26 mouse cellular contexts compared by ENCODE assay signal in the genomic region with DNA sequence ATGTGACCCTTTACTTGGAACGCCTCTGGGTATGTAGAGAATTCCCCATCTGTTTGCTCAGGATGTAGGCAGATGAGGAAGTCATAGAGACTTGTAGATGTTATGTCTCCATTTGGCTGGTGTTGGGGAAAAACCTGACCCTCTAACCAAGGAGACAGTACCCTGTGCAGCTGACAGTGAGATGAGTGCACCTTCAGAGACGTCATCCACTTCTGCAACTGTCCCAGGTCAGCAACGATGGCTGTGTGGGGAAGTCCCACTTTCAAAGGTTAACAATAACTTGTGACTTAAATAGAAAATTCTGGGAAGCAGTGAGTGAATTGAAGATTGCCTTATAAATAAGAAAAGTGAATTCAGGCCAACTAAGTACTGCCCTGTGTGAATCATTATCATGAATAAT. TPM values are rescaled to one million over a fixed set of nuclear protein-coding genes. Genes with fewer than 3 reads are reported as not detected.
A peak's percentile ranks its signal among the peaks of the same experiment; 100 is the strongest.
DNase-seq lines count a peak whose midpoint lies in the region; ATAC-seq and TF ChIP-seq lines count a peak whose summit lies in the region.
"Had no signal": no experiment of that assay in that cellular context is flagged by ENCODE, and none has a peak within 500 bp of the region (broad histone marks: within the 10 kb centered on the region; RNA-seq: fewer than 3 reads in every experiment).

No protein-coding gene starts in this region.

- H3K4me1 ChIP-seq in CH12.LX (ENCODE audit: control insufficient read depth in 1 of 2, insufficient read depth in 2 of 2): peaks cover 38 to 68% of the 10 kb centered on the region in 2 experiments
- no peaks in the 10 kb centered on the region for H3K4me1 ChIP-seq in lung, adult 2 months (ENCODE audit: control insufficient read depth, insufficient read depth, low read length)
- no peaks in the 10 kb centered on the region for H3K4me1 ChIP-seq in liver, embryonic 11.5 days (replicated peaks; ENCODE audit: control insufficient read depth, insufficient read depth, low read length)
- H3K4me1 ChIP-seq: embryonic facial prominence, embryonic 13.5 days; embryonic facial prominence, embryonic 15.5 days; forebrain, embryonic 10.5 days; forebrain, embryonic 12.5 days had no signal

- DNase-seq in gastrocnemius, adult 2 months: no peak
- DNase-seq in gastrocnemius, adult 18-20 months (ENCODE audit: low spot score): no peak
- DNase-seq in CH12.LX (ENCODE audit: extremely low read depth): peak; percentile 90
- DNase-seq in induced T-regulatory cell, adult 2 months (ENCODE audit: low read depth): peak; percentile 24
- peak; percentile 3 for DNase-seq in splenic B cell, adult 2 months (ENCODE audit: low read depth, low spot score)
- DNase-seq in lung, adult 2 months: no peak
- DNase-seq in liver, embryonic 11.5 days (ENCODE audit: low spot score): no peak
- DNase-seq in heart, adult 9 months (ENCODE audit: low spot score in 2 of 2): no peak
- DNase-seq: adrenal gland, adult 2 months; adrenal gland, postnatal 10 days; adrenal gland, postnatal 25 days; B cell, adult 2 months; cerebellum, adult 11 months; cerebellum, adult 18-20 months; cerebellum, adult 8-10 months; cerebellum, adult 9-11 months; cerebellum, postnatal 14 days; cerebellum, postnatal 36 days; embryo, embryonic 11 days had no signal

- ATAC-seq in liver, embryonic 11.5 days (replicated peaks; ENCODE audit: low FRiP score): no peak
- ATAC-seq: forebrain, embryonic 14.5 days; forebrain, embryonic 16.5 days had no signal

- in situ Hi-C loops in CH12.LX (cut with MboI; ENCODE audit: low pct_ligation_motif_present, low pct_unique_long_range_greater_than_20kb, low sequenced_read_pairs): no loop called here

- H3K4me2 ChIP-seq in CH12.LX (ENCODE audit: insufficient read depth, low read depth, poor library complexity, severe bottlenecking): no peak overlapping the region
- H3K4me2 ChIP-seq in liver, embryonic 11.5 days: no peak overlapping the region
- H3K4me2 ChIP-seq: embryonic facial prominence, embryonic 13.5 days; embryonic facial prominence, embryonic 15.5 days; forebrain, embryonic 12.5 days had no signal

- no peak for TF ChIP-seq CTCF in gastrocnemius, adult 2 months (IDR thresholded peaks at IDR 0.05)
- no peak for TF ChIP-seq CTCF in CH12.LX (conservative IDR thresholded peaks at IDR 0.05 in 1 of 2, IDR thresholded peaks at IDR 0.05 in 1 of 2; ENCODE audit: low read depth in 2 of 2, low read length in 2 of 2)
- no peak for TF ChIP-seq CTCF in lung, adult 2 months (IDR thresholded peaks at IDR 0.05; ENCODE audit: insufficient read depth, low read length)

- 64% methylated on average over 3 of the region's 3 CpGs for WGBS in lung, adult 2 months
- 74% methylated on average over 3 of the region's 3 CpGs for WGBS in liver, embryonic 11.5 days

- peak overlapping the region; percentile 74 for H3K27ac ChIP-seq in gastrocnemius, adult 2 months
- peak overlapping the region; percentile 89 for H3K27ac ChIP-seq in CH12.LX (ENCODE audit: insufficient read depth, low read depth)
- H3K27ac ChIP-seq in liver, embryonic 11.5 days (ENCODE audit: low read depth, low read length): no peak overlapping the region
- H3K27ac ChIP-seq: embryonic facial prominence, embryonic 13.5 days; embryonic facial prominence, embryonic 15.5 days; forebrain, embryonic 10.5 days; forebrain, embryonic 12.5 days had no signal

- H3K79me2 ChIP-seq in CH12.LX (replicated peaks; ENCODE audit: control insufficient read depth, extremely low read depth, insufficient read depth, poor library complexity, severe bottlenecking): no peaks in the 10 kb centered on the region

- TF ChIP-seq RAD21 in CH12.LX (IDR thresholded peaks at IDR 0.05; ENCODE audit: low read depth, low read length): peak; percentile 14

- TF ChIP-seq EP300 in CH12.LX (IDR thresholded peaks at IDR 0.05; ENCODE audit: low read length): peak; percentile 88

- no peaks in the 10 kb centered on the region for H3K9me3 ChIP-seq in CH12.LX (replicated peaks; ENCODE audit: low read length)
- H3K9me3 ChIP-seq in liver, embryonic 11.5 days (ENCODE audit: control insufficient read depth, low read length): no peaks in the 10 kb centered on the region
- H3K9me3 ChIP-seq: embryonic facial prominence, embryonic 13.5 days; embryonic facial prominence, embryonic 15.5 days; forebrain, embryonic 10.5 days; forebrain, embryonic 12.5 days had no signal

- H3K36me3 ChIP-seq in CH12.LX (replicated peaks in 1 of 2; ENCODE audit: control insufficient read depth in 1 of 2, insufficient read depth in 1 of 2, low read length in 1 of 2): peaks cover 2 to 15% of the 10 kb centered on the region in 2 experiments
- H3K36me3 ChIP-seq in splenic B cell, adult 2 months (ENCODE audit: control insufficient read depth, insufficient read depth, low read length, poor library complexity, severe bottlenecking): no peaks in the 10 kb centered on the region
- no peaks in the 10 kb centered on the region for H3K36me3 ChIP-seq in liver, embryonic 11.5 days (ENCODE audit: control insufficient read depth, insufficient read depth, low read length)
- H3K36me3 ChIP-seq: embryonic facial prominence, embryonic 13.5 days; embryonic facial prominence, embryonic 15.5 days; forebrain, embryonic 10.5 days; forebrain, embryonic 12.5 days had no signal

- H3K4me3 ChIP-seq in gastrocnemius, adult 2 months: no peak overlapping the region
- no peak overlapping the region for H3K4me3 ChIP-seq in CH12.LX (replicated peaks in 1 of 3; ENCODE audit: low read depth in 2 of 3, low read length in 2 of 3, poor library complexity in 1 of 3)
- no peak overlapping the region for H3K4me3 ChIP-seq in lung, adult 2 months (replicated peaks; ENCODE audit: extremely low read depth, low read depth, low read length)
- H3K4me3 ChIP-seq in liver, embryonic 11.5 days (ENCODE audit: low read depth, low read length): no peak overlapping the region
- H3K4me3 ChIP-seq: embryonic facial prominence, embryonic 13.5 days; embryonic facial prominence, embryonic 15.5 days; erythroblast, embryonic 14.5 days; forebrain, embryonic 10.5 days; forebrain, embryonic 12.5 days had no signal

- dilution Hi-C loops in CH12.LX (cut with MboI; ENCODE audit: extremely low pct_ligation_motif_present, extremely low pct_unique_long_range_greater_than_20kb, low sequenced_read_pairs): no loop called here

- intact Hi-C loops in gastrocnemius, adult 2 months (cut with DNase I): no loop called here

- H3K9ac ChIP-seq in CH12.LX (ENCODE audit: insufficient read depth, low read depth): no peak overlapping the region
- H3K9ac ChIP-seq in liver, embryonic 11.5 days (ENCODE audit: low read depth, low read length): no peak overlapping the region
- H3K9ac ChIP-seq: embryonic facial prominence, embryonic 13.5 days; embryonic facial prominence, embryonic 15.5 days; forebrain, embryonic 12.5 days had no signal

- TF ChIP-seq POLR2A in CH12.LX (IDR thresholded peaks at IDR 0.05; ENCODE audit: low read depth, low read length): no peak
- no peak for TF ChIP-seq POLR2A in lung, adult 2 months (IDR thresholded peaks at IDR 0.05; ENCODE audit: borderline replicate concordance, extremely low read depth, low read depth, low read length)

- H3K27me3 ChIP-seq in CH12.LX (replicated peaks): no peaks in the 10 kb centered on the region
- H3K27me3 ChIP-seq in splenic B cell, adult 2 months (ENCODE audit: control insufficient read depth, insufficient read depth, low read length, poor library complexity, severe bottlenecking): no peaks in the 10 kb centered on the region
- H3K27me3 ChIP-seq in liver, embryonic 11.5 days (replicated peaks; ENCODE audit: control insufficient read depth, insufficient read depth, low read length): no peaks in the 10 kb centered on the region
- H3K27me3 ChIP-seq: embryonic facial prominence, embryonic 13.5 days; embryonic facial prominence, embryonic 15.5 days; forebrain, embryonic 12.5 days had no signal

TF ChIP-seq in CH12.LX, 34 proteins besides CTCF, POLR2A, EP300 and RAD21 (continues in another document):
- TF ChIP-seq IRF4 (IDR thresholded peaks at IDR 0.05; ENCODE audit: low read depth, low read length): peak; percentile 83
- peak; percentile 46; the same call in 1 of the 2 replicates for TF ChIP-seq CHD2 (IDR thresholded peaks at IDR 0.05; ENCODE audit: low read length)
- peak; percentile 24; the same call in 1 of the 2 replicates for TF ChIP-seq ELF1 (IDR thresholded peaks at IDR 0.05; ENCODE audit: low read depth, low read length)
- TF ChIP-seq MEF2A (IDR thresholded peaks at IDR 0.05; ENCODE audit: borderline replicate concordance, low read depth, low read length): peak; percentile 95
- peak; percentile 89 for TF ChIP-seq TCF12 (IDR thresholded peaks at IDR 0.05; ENCODE audit: low read depth, low read length)
- no peak for TF ChIP-seq POLR2AphosphoS2 (IDR thresholded peaks at IDR 0.05; ENCODE audit: low read depth, low read length)
- TF ChIP-seq HCFC1 (IDR thresholded peaks at IDR 0.05; ENCODE audit: low read depth, low read length): no peak
- TF ChIP-seq TBP (conservative IDR thresholded peaks at IDR 0.05; ENCODE audit: low read depth, low read length): no peak
- peak; percentile 35; the same call in 1 of the 2 replicates for TF ChIP-seq MAX (IDR thresholded peaks at IDR 0.05; ENCODE audit: low read length)
- TF ChIP-seq ZKSCAN1 (IDR thresholded peaks at IDR 0.05; ENCODE audit: borderline replicate concordance, low read depth, low read length): no peak
- peak; percentile 33; the same call in 1 of the 2 replicates for TF ChIP-seq JUND (conservative IDR thresholded peaks at IDR 0.05; ENCODE audit: low read depth, low read length)
- peak; percentile 51; the same call in 1 of the 2 replicates for TF ChIP-seq JUN (IDR thresholded peaks at IDR 0.05; ENCODE audit: insufficient read depth, low read depth, low read length)
- peak; percentile 80 for TF ChIP-seq RCOR1 (conservative IDR thresholded peaks at IDR 0.05; ENCODE audit: low read depth, low read length)
- 0 out of 2 replicates have a peak, but pooled peaks have one; percentile 43 for TF ChIP-seq MYC (IDR thresholded peaks at IDR 0.05; ENCODE audit: low read depth, low read length)
- peak; percentile 98 for TF ChIP-seq ETS1 (conservative IDR thresholded peaks at IDR 0.05; ENCODE audit: low read depth, low read length)
- TF ChIP-seq CHD1 (IDR thresholded peaks at IDR 0.05; ENCODE audit: low read depth, low read length): no peak; the same call in 1 of the 2 replicates
- TF ChIP-seq MAZ (IDR thresholded peaks at IDR 0.05; ENCODE audit: low read depth, low read length): no peak
- TF ChIP-seq SIN3A (IDR thresholded peaks at IDR 0.05; ENCODE audit: low read length): peak; percentile 67
- TF ChIP-seq USF1 (IDR thresholded peaks at IDR 0.05; ENCODE audit: low read depth, low read length): no peak

RNA-seq across cellular contexts. Expression of a gene that starts 52.3 kb away (rescaled TPM):
- 10 to 100 TPM; 20.9 to 21.7 TPM for total RNA-seq in gastrocnemius, adult 2 months (2021)
- total RNA-seq in gastrocnemius, adult 18-20 months (2021): 10 to 100 TPM; 17.1 to 18.0 TPM
- total RNA-seq in CH12.LX (2012; rRNA removed): 34.4 and 40.5 TPM in 2 replicates
- total RNA-seq in CH12.LX (2014; rRNA removed): 62.8 and 65.0 TPM in 2 replicates
- polyA plus RNA-seq in CH12.LX (2012; ENCODE audit: insufficient read length, low read depth): 58.3 and 61.3 TPM in 2 replicates
- polyA plus RNA-seq in lung, adult 2 months (2012; rRNA removed): 15.2 and 17.5 TPM in 2 replicates
- 21.6 and 27.0 TPM in 2 replicates for polyA plus RNA-seq in liver, embryonic 11.5 days (2014; fragmentation: Nextera tagmentation; extraction: Ambion mirVana)

Comparison
In these comparisons a context has a peak if more than half of its experiments do, and no peak if none do; other contexts are left out.
1. DNase-seq: peak in CH12.LX (single experiment), induced T-regulatory cell, adult 2 months (single experiment) and splenic B cell, adult 2 months (single experiment); none in gastrocnemius, adult 2 months (single experiment), gastrocnemius, adult 18-20 months (single experiment), lung, adult 2 months (single experiment), liver, embryonic 11.5 days (single experiment) and heart, adult 9 months (0 of 2).